Mouse (Mus musculus): ENCODE measurements around the gene Siah2.

DNA sequence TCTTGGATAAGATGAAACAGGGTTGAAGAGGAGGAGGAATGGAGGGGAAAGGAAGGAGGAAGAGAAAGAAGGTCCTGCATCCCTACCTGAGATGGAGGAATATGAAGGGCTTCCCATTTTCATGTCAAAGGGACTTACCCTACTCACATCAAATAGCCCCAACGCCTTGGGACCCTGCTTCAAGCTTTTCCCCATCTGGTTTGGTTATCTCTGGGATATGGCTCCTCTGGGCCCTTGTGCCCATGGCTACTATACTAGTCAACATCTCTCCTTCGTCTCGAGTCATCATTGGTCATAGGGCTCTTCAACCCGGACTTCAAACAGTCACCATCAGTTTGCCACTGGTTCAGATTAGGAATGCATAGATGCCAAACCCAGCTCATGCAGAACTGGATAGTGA is 35.4 kb upstream of the Siah2 start:
- TF ChIP-seq POLR2A (IDR thresholded peaks at IDR 0.05; ENCODE audit: borderline replicate concordance, insufficient read depth, low read length), result no peak
- no peak for TF ChIP-seq CTCF (IDR thresholded peaks at IDR 0.05; ENCODE audit: borderline replicate concordance, insufficient read depth, low read depth, low read length)
